Mouse (Mus musculus) adrenal gland, adult 2 months (tissue): ENCODE results near the gene Hist2h3c1. TPM values are rescaled to one million over a fixed set of nuclear protein-coding genes. Genes with fewer than 3 reads are reported as not detected.
"Not testable (repeated sequence)": the region's sequence is repeated elsewhere in the genome, so short reads cannot be mapped to it uniquely, and the experiment has no call there.

Experiments used
- DNase-seq: peaks from one replicate; pipeline ENCODE4 v3.0.0; 2021
- microRNA-seq, 2 experiments: library from miRNA; unstranded; fragments of <30 nt; microRNA quantifications; one replicate each; pipeline ENCODE4 v1.2.0; 2021
- polyA plus RNA-seq: library from polyadenylated mRNA; depleted of rRNA; stranded (reverse); fragments of >200 nt; gene quantifications from 2 replicates; pipeline ENCODE4 v1.2.3, GENCODE M21; 2012; rRNA removed
- total RNA-seq, 2 experiments: library from RNA; stranded (reverse); gene quantifications; 2 replicates each; pipeline ENCODE4 v1.2.3; 2021

Hist2h3c1 gene
- total and polyA plus RNA-seq, 3 experiments = 2.0 TPM; not detected in 2

DNA sequence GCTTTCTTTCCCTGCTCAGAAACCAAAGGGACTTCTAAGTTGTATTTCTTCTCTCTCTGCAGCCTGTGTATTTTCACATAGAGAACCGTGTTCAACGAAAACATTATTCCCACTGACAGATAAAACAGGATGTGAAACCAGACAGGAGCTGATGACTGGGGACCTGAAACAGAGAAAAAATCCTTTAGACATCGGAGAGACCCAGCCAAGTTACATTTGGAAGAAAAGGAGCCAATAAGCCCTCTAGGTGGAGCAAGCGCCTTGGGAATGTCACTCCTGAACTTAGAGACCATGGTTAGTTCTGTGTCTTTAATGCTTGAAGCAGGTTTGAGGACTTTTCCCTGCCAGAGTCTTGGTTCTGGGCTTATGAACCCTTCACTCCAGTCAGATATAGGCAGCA lies 38.0 kb downstream of the Hist2h3c1 start:
- DNase-seq = no peak

DNA sequence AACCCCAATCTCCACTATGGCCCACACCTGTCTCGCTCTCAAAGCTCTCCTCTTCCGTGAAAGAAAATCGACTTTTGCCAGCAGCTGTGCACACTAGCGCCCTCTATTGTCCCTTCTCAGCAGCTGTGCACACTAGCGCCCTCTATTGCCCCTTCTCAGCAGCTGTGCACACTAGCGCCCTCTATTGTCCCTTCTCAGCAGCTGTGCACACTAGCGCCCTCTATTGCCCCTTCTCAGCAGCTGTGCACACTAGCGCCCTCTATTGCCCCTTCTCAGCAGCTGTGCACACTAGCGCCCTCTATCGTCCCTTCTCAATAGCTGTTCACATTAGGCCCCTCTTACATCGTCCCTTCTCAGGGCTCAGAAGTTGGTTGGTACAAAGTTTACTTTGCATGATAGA lies 40.8 kb downstream of the Hist2h3c1 start:
- DNase-seq = not testable (repeated sequence)

GRCm38 (mm10) chr3:96289201-96289600 lies 42.7 kb downstream of the Hist2h3c1 start:
- no peak for DNase-seq

GRCm38 (mm10) chr3:96290727-96291126 lies 44.2 kb downstream of the Hist2h3c1 start:
- not testable (repeated sequence) for DNase-seq

DNA sequence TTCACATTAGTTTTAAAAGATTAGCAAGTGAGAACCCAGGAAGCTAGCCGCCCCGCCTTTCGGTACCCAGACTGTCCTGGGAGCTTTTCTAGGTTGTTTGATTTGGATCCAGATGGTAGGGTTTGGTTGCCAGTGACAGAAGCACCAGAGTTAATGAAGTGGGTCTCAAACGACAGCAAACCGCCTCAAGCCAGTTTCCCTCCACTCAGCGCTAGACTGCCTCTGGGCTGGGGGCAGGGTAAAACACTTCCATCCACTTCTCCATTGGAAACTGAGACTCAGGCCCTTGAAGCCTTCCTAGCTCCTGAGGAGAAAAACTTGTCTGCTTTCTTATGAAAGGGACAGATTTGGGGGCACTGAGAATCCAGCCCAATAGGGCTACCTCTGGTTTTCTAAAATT lies 46.2 kb downstream of the Hist2h3c1 start:
- no peak for DNase-seq

DNA sequence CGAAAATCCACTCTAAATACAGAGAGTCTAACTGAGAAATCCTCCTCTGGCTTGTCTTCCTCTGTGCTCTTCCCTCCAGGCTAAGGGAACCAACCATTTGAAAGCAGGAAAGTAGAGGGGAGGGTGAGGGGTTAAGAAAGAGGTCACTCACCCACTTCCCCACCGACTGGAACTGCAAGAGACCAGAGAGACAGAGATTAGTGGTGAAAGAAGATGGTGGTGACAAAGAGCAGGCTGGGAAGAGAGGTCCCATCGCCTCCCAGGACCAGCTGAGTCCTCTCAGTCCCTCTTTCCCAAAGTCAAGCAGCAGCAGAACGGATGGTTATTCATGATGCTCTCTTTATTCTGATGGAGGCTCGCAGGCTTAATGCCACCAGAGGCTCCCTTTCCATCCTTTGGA lies 46.9 kb downstream of the Hist2h3c1 start:
- DNase-seq = no peak

DNA sequence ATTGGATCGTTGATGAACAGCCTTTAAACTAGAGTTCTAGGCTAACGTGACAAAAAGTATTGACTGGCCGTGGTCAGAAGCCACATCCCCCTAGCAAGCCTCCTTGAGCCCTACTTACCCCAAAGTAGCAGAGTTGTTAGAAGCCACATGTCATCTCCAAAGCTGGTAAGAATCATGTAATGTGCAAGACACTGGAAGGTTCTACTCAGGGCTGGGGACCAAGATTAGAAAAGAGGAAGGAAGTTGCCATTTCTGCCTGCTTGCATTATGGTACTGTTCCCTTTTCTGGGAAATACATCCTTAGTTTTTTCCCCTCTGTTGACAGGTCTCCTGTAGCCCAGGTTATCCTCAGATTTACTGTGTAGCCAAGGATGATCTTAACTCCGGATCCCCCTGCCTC lies 47.3 kb downstream of the Hist2h3c1 start, which contains the start of gene Fcgr1:
Gene Fcgr1, minus strand, starts transcription at position 183 of the 400 bp plus-strand sequence.
- DNase-seq = no peak

Small RNAs within 50 kb of the gene (microRNA-seq; reads per million reads assigned to microRNA genes)
- gene Gm44492 (0 reads per million in 2 experiments), gene Gm47311 (0 reads per million in 2 experiments), gene Gm47313 (0 reads per million in 2 experiments)

Other genes starting within 250 kb of the Hist2h3c1 start
- 10 to 100 TPM; 38.3 to 39.4 TPM for gene Vps45, start 188.2 kb upstream of the Hist2h3c1 start, total RNA-seq
- gene Vps45, start 188.2 kb upstream of the Hist2h3c1 start, polyA plus RNA-seq = 2.6 and 3.0 TPM in 2 replicates
- gene Otud7b, start 142.2 kb upstream of the Hist2h3c1 start, total RNA-seq = 10 to 100 TPM; 25.0 to 38.2 TPM
- gene Otud7b, start 142.2 kb upstream of the Hist2h3c1 start, polyA plus RNA-seq = 16.3 and 19.7 TPM in 2 replicates
- 10 to 100 TPM; 27.4 to 34.6 TPM for gene Mtmr11, start 84.7 kb upstream of the Hist2h3c1 start, total RNA-seq
- 15.0 and 20.5 TPM in 2 replicates for gene Mtmr11, start 84.7 kb upstream of the Hist2h3c1 start, polyA plus RNA-seq
- 10 to 100 TPM; 49.4 to 55.2 TPM for gene Sf3b4, start 74.4 kb upstream of the Hist2h3c1 start, total RNA-seq
- 169 and 183 TPM in 2 replicates for gene Sf3b4, start 74.4 kb upstream of the Hist2h3c1 start, polyA plus RNA-seq
- 10 to 100 TPM in 1 of 2 experiments, 1 to 10 TPM in 1; 5.7 to 14.1 TPM for gene Sv2a, start 65.5 kb upstream of the Hist2h3c1 start, total RNA-seq
- gene Sv2a, start 65.5 kb upstream of the Hist2h3c1 start, polyA plus RNA-seq = 3.3 and 3.6 TPM in 2 replicates
- gene Bola1, start 27.0 kb upstream of the Hist2h3c1 start, total RNA-seq = 10 to 100 TPM; 29.6 to 38.9 TPM
- 95.5 and 96.5 TPM in 2 replicates for gene Bola1, start 27.0 kb upstream of the Hist2h3c1 start, polyA plus RNA-seq
- gene Hist2h2ab, start 26.8 kb upstream of the Hist2h3c1 start, total RNA-seq = 1 to 10 TPM; 3.1 to 8.3 TPM
- 0.93 and 4.7 TPM in 2 replicates for gene Hist2h2ab, start 26.8 kb upstream of the Hist2h3c1 start, polyA plus RNA-seq
- gene Hist2h2ac, start 25.8 kb upstream of the Hist2h3c1 start, total RNA-seq = 10 to 100 TPM; 41.3 to 58.9 TPM
- gene Hist2h2ac, start 25.8 kb upstream of the Hist2h3c1 start, polyA plus RNA-seq = 5.1 TPM in 2 replicates
- gene Hist2h2be, start 25.6 kb upstream of the Hist2h3c1 start, total RNA-seq = 10 to 100 TPM; 15.6 to 23.5 TPM
- gene Hist2h2be, start 25.6 kb upstream of the Hist2h3c1 start, polyA plus RNA-seq = 6.1 and 6.4 TPM in 2 replicates
- gene Hist2h3c2, start 7.6 kb upstream of the Hist2h3c1 start, total RNA-seq = 10 to 100 TPM; 21.8 to 28.5 TPM
- gene Hist2h3c2, start 7.6 kb upstream of the Hist2h3c1 start, polyA plus RNA-seq = 59.6 and 80.3 TPM in 2 replicates
- 100 to 1,000 TPM; 493 to 563 TPM for gene Hist2h2aa2, start 6.4 kb upstream of the Hist2h3c1 start, total RNA-seq
- 686 and 751 TPM in 2 replicates for gene Hist2h2aa2, start 6.4 kb upstream of the Hist2h3c1 start, polyA plus RNA-seq
- 10 to 100 TPM in 1 of 2 experiments, not detected in 1; 21.4 TPM for gene Hist2h2aa1, start 1.2 kb upstream of the Hist2h3c1 start, total RNA-seq
- gene Hist2h2aa1, start 1.2 kb upstream of the Hist2h3c1 start, polyA plus RNA-seq = 503 and 643 TPM in 2 replicates
- gene Hist2h4, start 16.6 kb downstream of the Hist2h3c1 start, total RNA-seq = 10 to 100 TPM; 15.2 to 26.7 TPM
- gene Hist2h4, start 16.6 kb downstream of the Hist2h3c1 start, polyA plus RNA-seq = 2.7 and 2.8 TPM in 2 replicates
- gene Hist2h3b, start 22.0 kb downstream of the Hist2h3c1 start, total RNA-seq = 10 to 100 TPM; 50.8 to 65.4 TPM
- 30.9 and 38.0 TPM in 2 replicates for gene Hist2h3b, start 22.0 kb downstream of the Hist2h3c1 start, polyA plus RNA-seq
- gene Hist2h2bb, start 23.1 kb downstream of the Hist2h3c1 start, total RNA-seq = 10 to 100 TPM; 61.7 to 85.5 TPM
- gene Hist2h2bb, start 23.1 kb downstream of the Hist2h3c1 start, polyA plus RNA-seq = 0.93 TPM in 1 of 2 replicates, not detected in the other
- 1 to 10 TPM; 1.9 to 2.1 TPM for gene Fcgr1, start 47.3 kb downstream of the Hist2h3c1 start, total RNA-seq
- gene Fcgr1, start 47.3 kb downstream of the Hist2h3c1 start, polyA plus RNA-seq = 2.2 and 2.3 TPM in 2 replicates
- not detected for gene BC107364, start 205.6 kb downstream of the Hist2h3c1 start, total RNA-seq
- not detected in 2 replicates for gene BC107364, start 205.6 kb downstream of the Hist2h3c1 start, polyA plus RNA-seq